Mouse (Mus musculus): ENCODE data around the gene Mov10l1. TPM values are rescaled to one million over a fixed set of nuclear protein-coding genes. Genes with fewer than 3 reads are reported as not detected.

Mov10l1 gene
- polyA plus RNA-seq, 1 experiment from 2014 or later = not detected

- no peak overlapping the region for H3K9ac ChIP-seq (ENCODE audit: low read depth, low read length)
- H3K4me1 ChIP-seq (replicated peaks; ENCODE audit: control insufficient read depth, insufficient read depth, low read length) = no peaks in the 10 kb centered on the region
- H3K27me3 ChIP-seq (ENCODE audit: control insufficient read depth, insufficient read depth, low read length) = no peaks in the 10 kb centered on the region
- no peak overlapping the region for H3K4me3 ChIP-seq (ENCODE audit: low read depth, low read length)
- no peaks in the 10 kb centered on the region for H3K9me3 ChIP-seq (ENCODE audit: control insufficient read depth, low read length)
- no peak overlapping the region for H3K27ac ChIP-seq (ENCODE audit: low read depth, low read length)
- WGBS = 80% methylated on average over 8 of the region's 8 CpGs
- no peak for ATAC-seq (ENCODE audit: low FRiP score)
- H3K4me2 ChIP-seq (replicated peaks; ENCODE audit: low read depth, low read length) = no peak overlapping the region
- H3K36me3 ChIP-seq (ENCODE audit: control insufficient read depth, insufficient read depth, low read length) = no peaks in the 10 kb centered on the region
- DNase-seq (ENCODE audit: low spot score) = no peak
These were observed 15.9 kb downstream of the Mov10l1 start for GRCm38 (mm10) chr15:88998636-88999035.

GRCm38 (mm10) chr15:88999124-88999523 lies 16.4 kb downstream of the Mov10l1 start:
- Histone ChIP-seq H3K9ac (ENCODE audit: low read depth, low read length) (no peak overlapping the region), H3K4me2 (replicated peaks; ENCODE audit: low read depth, low read length) (no peak overlapping the region), H3K4me1 (replicated peaks; ENCODE audit: control insufficient read depth, insufficient read depth, low read length) (no peaks in the 10 kb centered on the region), H3K27ac (ENCODE audit: low read depth, low read length) (no peak overlapping the region), H3K27me3 (ENCODE audit: control insufficient read depth, insufficient read depth, low read length) (no peaks in the 10 kb centered on the region), H3K9me3 (ENCODE audit: control insufficient read depth, low read length) (no peaks in the 10 kb centered on the region), H3K4me3 (ENCODE audit: low read depth, low read length) (no peak overlapping the region), H3K36me3 (ENCODE audit: control insufficient read depth, insufficient read depth, low read length) (no peaks in the 10 kb centered on the region)
- no peak for ATAC-seq (ENCODE audit: low FRiP score)
- peak; percentile 19 for DNase-seq (ENCODE audit: low spot score)
- 84% methylated on average over 2 of the region's 2 CpGs for WGBS

- Histone ChIP-seq H3K4me1 (replicated peaks; ENCODE audit: control insufficient read depth, insufficient read depth, low read length) (no peaks in the 10 kb centered on the region), H3K36me3 (ENCODE audit: control insufficient read depth, insufficient read depth, low read length) (no peaks in the 10 kb centered on the region), H3K9me3 (ENCODE audit: control insufficient read depth, low read length) (no peaks in the 10 kb centered on the region), H3K27ac (ENCODE audit: low read depth, low read length) (no peak overlapping the region), H3K4me2 (replicated peaks; ENCODE audit: low read depth, low read length) (no peak overlapping the region), H3K9ac (ENCODE audit: low read depth, low read length) (no peak overlapping the region), H3K4me3 (ENCODE audit: low read depth, low read length) (no peak overlapping the region), H3K27me3 (ENCODE audit: control insufficient read depth, insufficient read depth, low read length) (no peaks in the 10 kb centered on the region)
- 69% methylated on average over 2 of the region's 2 CpGs for WGBS
- DNase-seq (ENCODE audit: low spot score) (no peak), ATAC-seq (ENCODE audit: low FRiP score) (no peak)
These were observed 17.7 kb downstream of the Mov10l1 start for GRCm38 (mm10) chr15:89000367-89000766.

- Histone ChIP-seq H3K9me3 (ENCODE audit: control insufficient read depth, low read length) (no peaks in the 10 kb centered on the region), H3K9ac (ENCODE audit: low read depth, low read length) (no peak overlapping the region)
- WGBS = 81% methylated on average over 3 of the region's 3 CpGs
These were observed 18.5 kb downstream of the Mov10l1 start for GRCm38 (mm10) chr15:89001245-89001644.

GRCm38 (mm10) chr15:89007002-89007401 lies 24.3 kb downstream of the Mov10l1 start:
- 84% methylated on average over 7 of the region's 7 CpGs for WGBS
- Histone ChIP-seq H3K27ac (ENCODE audit: low read depth, low read length) (no peak overlapping the region), H3K36me3 (ENCODE audit: control insufficient read depth, insufficient read depth, low read length) (no peaks in the 10 kb centered on the region), H3K27me3 (ENCODE audit: control insufficient read depth, insufficient read depth, low read length) (no peaks in the 10 kb centered on the region), H3K4me3 (ENCODE audit: low read depth, low read length) (no peak overlapping the region), H3K9me3 (ENCODE audit: control insufficient read depth, low read length) (no peaks in the 10 kb centered on the region), H3K4me2 (replicated peaks; ENCODE audit: low read depth, low read length) (no peak overlapping the region), H3K9ac (ENCODE audit: low read depth, low read length) (no peak overlapping the region), H3K4me1 (replicated peaks; ENCODE audit: control insufficient read depth, insufficient read depth, low read length) (no peaks in the 10 kb centered on the region)
- ATAC-seq (ENCODE audit: low FRiP score) (no peak), DNase-seq (ENCODE audit: low spot score) (no peak)

More at GRCm38 (mm10) chr15:89001245-89001644, 18.5 kb downstream of the Mov10l1 start:
- H3K27me3 ChIP-seq (ENCODE audit: control insufficient read depth, insufficient read depth, low read length) = no peaks in the 10 kb centered on the region
- no peak overlapping the region for H3K4me2 ChIP-seq (replicated peaks; ENCODE audit: low read depth, low read length)
- no peak overlapping the region for H3K4me3 ChIP-seq (ENCODE audit: low read depth, low read length)
- ATAC-seq (ENCODE audit: low FRiP score) (no peak), DNase-seq (ENCODE audit: low spot score) (no peak)
- no peaks in the 10 kb centered on the region for H3K36me3 ChIP-seq (ENCODE audit: control insufficient read depth, insufficient read depth, low read length)
- H3K27ac ChIP-seq (ENCODE audit: low read depth, low read length) = no peak overlapping the region
- no peaks in the 10 kb centered on the region for H3K4me1 ChIP-seq (replicated peaks; ENCODE audit: control insufficient read depth, insufficient read depth, low read length)

- 82% methylated on average over 5 of the region's 5 CpGs for WGBS
These were observed 25.1 kb downstream of the Mov10l1 start for GRCm38 (mm10) chr15:89007781-89008180.

GRCm38 (mm10) chr15:89016722-89017121 lies 34.0 kb downstream of the Mov10l1 start:
- no peak for ATAC-seq (ENCODE audit: low FRiP score)
- Histone ChIP-seq H3K36me3 (ENCODE audit: control insufficient read depth, insufficient read depth, low read length) (no peaks in the 10 kb centered on the region), H3K4me2 (replicated peaks; ENCODE audit: low read depth, low read length) (no peak overlapping the region), H3K9me3 (ENCODE audit: control insufficient read depth, low read length) (no peaks in the 10 kb centered on the region), H3K4me3 (ENCODE audit: low read depth, low read length) (no peak overlapping the region), H3K27ac (ENCODE audit: low read depth, low read length) (no peak overlapping the region), H3K9ac (ENCODE audit: low read depth, low read length) (no peak overlapping the region), H3K4me1 (replicated peaks; ENCODE audit: control insufficient read depth, insufficient read depth, low read length) (no peaks in the 10 kb centered on the region), H3K27me3 (ENCODE audit: control insufficient read depth, insufficient read depth, low read length) (no peaks in the 10 kb centered on the region)
- 84% methylated on average over 3 of the region's 3 CpGs for WGBS
- DNase-seq (ENCODE audit: low spot score) = no peak

More at GRCm38 (mm10) chr15:89007781-89008180, 25.1 kb downstream of the Mov10l1 start:
- Histone ChIP-seq H3K27ac (ENCODE audit: low read depth, low read length) (no peak overlapping the region), H3K4me2 (replicated peaks; ENCODE audit: low read depth, low read length) (no peak overlapping the region), H3K4me3 (ENCODE audit: low read depth, low read length) (no peak overlapping the region), H3K9me3 (ENCODE audit: control insufficient read depth, low read length) (no peaks in the 10 kb centered on the region), H3K27me3 (ENCODE audit: control insufficient read depth, insufficient read depth, low read length) (no peaks in the 10 kb centered on the region), H3K36me3 (ENCODE audit: control insufficient read depth, insufficient read depth, low read length) (no peaks in the 10 kb centered on the region), H3K9ac (ENCODE audit: low read depth, low read length) (no peak overlapping the region), H3K4me1 (replicated peaks; ENCODE audit: control insufficient read depth, insufficient read depth, low read length) (no peaks in the 10 kb centered on the region)
- no peak for ATAC-seq (ENCODE audit: low FRiP score)
- DNase-seq (ENCODE audit: low spot score) = no peak

GRCm38 (mm10) chr15:89020085-89020484 lies 37.4 kb downstream of the Mov10l1 start:
- H3K9me3 ChIP-seq (ENCODE audit: control insufficient read depth, low read length) = no peaks in the 10 kb centered on the region
- ATAC-seq (ENCODE audit: low FRiP score) = no peak
- WGBS = 84% methylated on average over 7 of the region's 7 CpGs

GRCm38 (mm10) chr15:89020492-89020891 lies 37.8 kb downstream of the Mov10l1 start:
- DNase-seq (ENCODE audit: low spot score) (no peak), ATAC-seq (ENCODE audit: low FRiP score) (no peak)
- Histone ChIP-seq H3K9me3 (ENCODE audit: control insufficient read depth, low read length) (no peaks in the 10 kb centered on the region), H3K4me2 (replicated peaks; ENCODE audit: low read depth, low read length) (no peak overlapping the region), H3K4me3 (ENCODE audit: low read depth, low read length) (no peak overlapping the region), H3K4me1 (replicated peaks; ENCODE audit: control insufficient read depth, insufficient read depth, low read length) (no peaks in the 10 kb centered on the region), H3K27ac (ENCODE audit: low read depth, low read length) (no peak overlapping the region), H3K27me3 (ENCODE audit: control insufficient read depth, insufficient read depth, low read length) (no peaks in the 10 kb centered on the region), H3K9ac (ENCODE audit: low read depth, low read length) (no peak overlapping the region), H3K36me3 (ENCODE audit: control insufficient read depth, insufficient read depth, low read length) (no peaks in the 10 kb centered on the region)
- WGBS = 87% methylated on average over 7 of the region's 7 CpGs

More at GRCm38 (mm10) chr15:89020085-89020484, 37.4 kb downstream of the Mov10l1 start:
- no peaks in the 10 kb centered on the region for H3K4me1 ChIP-seq (replicated peaks; ENCODE audit: control insufficient read depth, insufficient read depth, low read length)
- no peaks in the 10 kb centered on the region for H3K36me3 ChIP-seq (ENCODE audit: control insufficient read depth, insufficient read depth, low read length)
- H3K4me3 ChIP-seq (ENCODE audit: low read depth, low read length) = no peak overlapping the region
- H3K27ac ChIP-seq (ENCODE audit: low read depth, low read length) = no peak overlapping the region
- H3K9ac ChIP-seq (ENCODE audit: low read depth, low read length) = no peak overlapping the region
- no peaks in the 10 kb centered on the region for H3K27me3 ChIP-seq (ENCODE audit: control insufficient read depth, insufficient read depth, low read length)
- no peak overlapping the region for H3K4me2 ChIP-seq (replicated peaks; ENCODE audit: low read depth, low read length)
- DNase-seq (ENCODE audit: low spot score) = no peak
